Mouse (Mus musculus): ENCODE results near the gene Akr1c18.

DNA sequence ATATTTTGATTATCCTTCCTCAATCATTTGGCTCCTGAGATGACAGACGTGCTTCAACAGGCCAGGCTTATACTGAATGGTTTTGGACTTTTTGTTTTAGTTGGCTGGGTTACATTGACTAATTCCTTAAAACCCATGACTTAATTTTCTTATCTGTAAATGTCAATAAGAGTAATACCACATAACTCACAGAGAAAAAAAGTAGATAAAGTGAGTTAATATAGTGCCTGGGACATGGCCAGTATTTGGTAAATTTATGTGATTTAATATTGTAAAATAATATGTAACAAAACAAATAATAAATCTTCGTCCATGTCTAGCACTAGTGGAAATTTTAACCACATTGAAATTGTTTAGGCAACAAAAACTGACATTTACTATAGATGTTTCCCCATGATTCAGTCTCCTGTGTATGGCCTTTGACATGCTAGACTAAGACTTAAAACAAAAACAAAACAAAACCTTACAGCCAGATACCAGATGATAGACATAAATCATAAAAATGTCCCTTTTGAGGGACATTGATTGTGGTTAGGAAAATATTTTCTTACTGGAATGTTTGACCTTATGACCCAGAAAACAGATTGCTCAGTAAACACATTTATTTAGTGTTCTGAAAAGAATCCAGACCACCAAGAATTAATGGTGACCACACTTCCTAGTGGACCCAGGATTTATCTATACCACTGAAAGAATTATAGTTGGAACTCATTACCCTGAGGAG lies 31.1 kb downstream of the Akr1c18 start:
- TF ChIP-seq CTCF (IDR thresholded peaks at IDR 0.05; ENCODE audit: control insufficient read depth, insufficient read depth, insufficient replicate concordance, low read depth, low read length) (no peak), POLR2A (IDR thresholded peaks at IDR 0.05; ENCODE audit: control insufficient read depth, low read depth, low read length) (no peak)

Data from testis, adult 2 months (tissue).